Mouse (Mus musculus) lung, postnatal 10 days (tissue): Measurements from ENCODE around the gene Slc7a1.
A peak's percentile ranks its signal among the peaks of the same experiment; 100 is the strongest.

Source experiments
- DNase-seq: peaks from one replicate; pipeline ENCODE4 v3.0.0; 2021

The Slc7a1 gene

DNA sequence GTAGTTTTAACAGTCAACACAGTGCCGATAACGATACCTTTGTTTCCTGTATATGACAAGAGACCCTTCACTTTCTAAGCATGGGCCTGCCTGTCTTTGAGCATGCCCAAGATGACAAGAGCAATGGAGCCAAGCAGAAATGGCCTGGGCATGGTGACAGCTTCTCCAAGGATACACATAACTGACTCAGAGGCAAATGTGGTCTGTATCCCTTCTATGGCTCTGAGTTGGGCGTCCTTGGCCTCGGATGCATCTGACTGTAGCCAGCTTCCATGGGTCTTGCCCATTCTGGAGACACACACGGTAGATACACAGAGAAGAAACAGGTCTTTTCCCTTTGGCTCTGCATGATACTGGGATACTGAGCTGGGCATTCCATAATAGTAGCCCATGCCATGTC lies 84.8 kb downstream of the Slc7a1 start:
- DNase-seq: no peak

- DNase-seq: no peak
These were observed 87.3 kb downstream of the Slc7a1 start for GRCm38 (mm10) chr5:148312443-148312842.

DNA sequence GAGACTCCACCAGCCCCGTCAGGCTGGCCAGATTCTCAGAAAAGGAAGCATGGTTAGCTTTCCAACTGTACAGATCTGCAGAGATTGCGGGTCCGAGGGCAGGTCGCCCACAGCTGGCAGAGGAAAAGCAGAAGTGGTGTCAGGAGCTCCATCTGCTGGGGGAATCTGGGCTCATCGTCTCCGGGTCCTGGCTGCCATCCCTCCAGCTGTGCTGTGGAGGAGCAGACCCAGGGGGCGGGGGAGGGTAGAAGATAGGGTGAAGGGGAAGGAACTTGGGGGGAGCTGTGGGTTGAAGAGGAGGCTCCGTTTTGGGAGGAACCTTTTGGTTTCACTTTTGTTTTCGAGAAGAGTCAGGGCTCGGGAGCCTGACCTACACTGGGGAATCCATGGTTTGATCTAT lies 88.9 kb downstream of the Slc7a1 start:
- peak; percentile 28 for DNase-seq

- DNase-seq: no peak
These were observed 95.6 kb downstream of the Slc7a1 start for GRCm38 (mm10) chr5:148304112-148304511.

GRCm38 (mm10) chr5:148302968-148303367 lies 96.7 kb downstream of the Slc7a1 start:
- no peak for DNase-seq

DNA sequence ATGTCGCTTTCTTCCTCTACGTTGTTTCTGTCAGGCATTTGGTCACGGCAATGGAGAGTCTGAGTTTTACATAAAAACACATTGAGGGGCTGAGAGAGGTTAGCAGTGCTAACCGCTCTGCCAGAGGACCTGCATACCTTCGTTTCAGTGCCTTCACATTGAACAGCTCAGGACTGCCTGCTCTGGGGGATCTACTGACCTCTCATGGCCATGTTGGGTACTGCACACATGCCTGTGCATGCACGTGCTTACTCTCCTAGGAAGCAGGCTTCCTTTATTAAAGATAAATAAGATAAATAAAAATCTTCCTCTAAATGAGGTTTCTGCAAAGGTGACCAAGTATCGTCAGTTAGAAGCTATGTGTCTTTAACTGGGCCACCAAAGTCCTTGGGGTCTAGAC lies 106.4 kb downstream of the Slc7a1 start:
- peak; percentile 16 for DNase-seq

GRCm38 (mm10) chr5:148292862-148293261 lies 106.8 kb downstream of the Slc7a1 start:
- DNase-seq: no peak

GRCm38 (mm10) chr5:148289951-148290350 lies 109.8 kb downstream of the Slc7a1 start:
- no peak for DNase-seq

DNA sequence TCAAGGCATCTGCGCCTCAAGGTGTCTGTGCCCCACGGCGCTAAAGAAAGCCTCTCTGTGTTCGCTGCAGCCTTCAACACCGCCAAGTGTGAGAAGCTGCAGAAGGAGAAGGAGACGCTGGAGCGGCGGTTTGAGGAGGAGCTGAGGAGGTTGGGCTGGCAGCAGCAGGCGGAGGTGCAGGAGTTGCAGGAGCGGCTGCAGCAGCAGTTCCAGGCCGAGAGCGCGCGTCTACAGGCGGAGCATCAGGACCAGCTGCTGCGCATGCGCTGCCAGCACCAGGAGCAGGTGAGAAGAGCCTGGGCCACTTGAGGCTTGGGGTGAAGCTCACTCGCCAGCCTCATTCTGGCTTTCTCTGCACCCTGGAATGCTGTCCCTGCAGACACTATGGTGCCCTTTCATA lies 110.9 kb downstream of the Slc7a1 start:
- DNase-seq: no peak

DNA sequence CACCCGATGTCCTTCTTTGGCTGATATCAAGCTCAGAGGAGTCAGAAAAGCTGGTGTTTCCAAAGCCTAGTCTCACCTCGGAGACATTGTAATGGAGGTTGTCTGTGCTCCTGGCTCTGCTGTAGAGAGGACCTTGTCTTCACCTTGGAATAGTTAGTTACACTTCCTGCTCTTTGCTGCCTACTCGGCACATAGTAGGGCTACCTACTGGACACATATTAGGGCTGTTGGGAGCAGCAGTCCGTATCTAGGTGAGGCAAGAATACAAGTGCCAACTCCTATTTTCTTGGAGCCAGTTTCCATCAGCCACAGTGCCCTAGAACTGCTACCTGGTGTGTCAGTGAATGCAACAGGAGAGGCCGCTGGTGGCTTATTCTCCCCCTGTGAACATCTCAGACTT lies 112.2 kb downstream of the Slc7a1 start:
- no peak for DNase-seq

DNA sequence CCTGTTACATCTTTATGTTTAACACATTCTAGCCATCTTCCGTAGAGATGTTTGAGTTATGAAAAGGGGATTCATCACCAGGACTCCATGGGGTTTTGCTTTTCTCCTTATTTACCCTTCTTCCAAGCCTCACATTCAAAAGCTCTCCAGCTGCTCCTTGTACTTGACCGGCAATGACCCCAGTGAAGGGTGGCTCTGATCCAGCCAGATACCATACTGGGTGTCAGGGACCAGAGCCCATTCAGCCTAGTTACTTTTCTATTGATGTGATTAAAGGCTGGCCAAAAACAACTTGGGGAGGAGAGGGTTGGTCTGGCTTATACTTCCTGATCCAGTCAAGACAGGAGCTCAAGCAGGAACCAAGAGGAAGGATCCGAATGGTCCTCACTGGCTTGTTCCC lies 116.1 kb downstream of the Slc7a1 start:
- DNase-seq: peak; percentile 50

DNA sequence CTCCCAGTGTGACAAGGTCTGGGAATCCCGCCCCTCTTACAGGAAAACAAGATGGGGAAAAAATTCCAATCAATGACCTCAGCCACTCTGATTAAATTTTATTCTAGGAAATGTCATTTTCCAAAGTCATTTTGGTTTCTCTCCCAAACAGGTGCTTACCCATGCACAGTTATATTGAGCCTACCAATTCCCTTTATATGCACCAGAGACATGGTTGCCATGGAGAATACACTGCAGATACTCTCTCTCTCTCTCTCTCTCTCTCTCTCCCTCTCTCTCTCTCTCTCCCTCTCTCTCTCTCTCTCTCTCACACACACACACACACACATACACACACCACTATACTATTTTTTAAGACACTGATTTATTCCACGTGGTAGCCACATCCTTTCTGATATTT lies 116.5 kb downstream of the Slc7a1 start:
- DNase-seq: no peak

GRCm38 (mm10) chr5:148282631-148283030 lies 117.1 kb downstream of the Slc7a1 start:
- DNase-seq: no peak

GRCm38 (mm10) chr5:148282093-148282492 lies 117.6 kb downstream of the Slc7a1 start:
- no peak for DNase-seq

DNA sequence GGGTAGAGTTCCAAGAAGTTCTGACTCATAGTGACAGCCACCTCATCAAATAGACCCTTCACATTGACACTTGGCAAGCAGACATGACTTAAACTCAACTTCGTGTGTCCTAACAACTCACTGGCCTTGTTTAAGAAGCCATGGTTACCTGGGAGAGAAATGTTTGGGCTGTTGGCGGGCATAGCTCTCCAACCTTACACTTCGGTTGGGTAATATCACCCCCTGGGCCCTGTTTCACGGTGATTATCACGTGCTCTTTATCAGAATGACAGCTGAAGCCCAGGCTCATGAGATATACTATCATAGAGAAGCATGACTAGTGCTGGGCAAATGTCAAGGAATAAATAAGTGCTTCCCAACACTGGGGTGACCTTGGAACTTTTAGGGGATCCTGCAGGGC lies 119.4 kb downstream of the Slc7a1 start:
- DNase-seq: no peak

DNA sequence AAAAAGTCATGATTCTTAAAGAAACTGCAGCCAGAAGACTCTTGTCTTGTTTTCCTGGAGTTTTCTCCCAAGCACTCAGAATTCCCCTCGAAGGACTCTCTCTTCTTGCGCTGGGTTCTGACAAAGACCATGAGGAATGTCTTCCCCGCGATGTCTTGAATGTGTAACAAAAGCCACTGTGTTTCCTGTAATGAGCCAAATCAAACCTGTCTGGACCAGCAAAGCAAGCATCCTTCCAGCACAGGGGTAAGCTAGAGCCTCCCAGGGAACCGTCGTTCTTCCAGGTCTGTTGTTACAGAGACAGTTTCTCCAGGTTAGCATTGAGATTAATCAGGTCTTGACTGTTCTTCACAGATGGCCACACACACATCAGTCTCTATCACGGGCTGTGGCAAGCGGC lies 121.5 kb downstream of the Slc7a1 start:
- no peak for DNase-seq
